18 mouse cellular contexts compared by ENCODE assay signal in the genomic region with DNA sequence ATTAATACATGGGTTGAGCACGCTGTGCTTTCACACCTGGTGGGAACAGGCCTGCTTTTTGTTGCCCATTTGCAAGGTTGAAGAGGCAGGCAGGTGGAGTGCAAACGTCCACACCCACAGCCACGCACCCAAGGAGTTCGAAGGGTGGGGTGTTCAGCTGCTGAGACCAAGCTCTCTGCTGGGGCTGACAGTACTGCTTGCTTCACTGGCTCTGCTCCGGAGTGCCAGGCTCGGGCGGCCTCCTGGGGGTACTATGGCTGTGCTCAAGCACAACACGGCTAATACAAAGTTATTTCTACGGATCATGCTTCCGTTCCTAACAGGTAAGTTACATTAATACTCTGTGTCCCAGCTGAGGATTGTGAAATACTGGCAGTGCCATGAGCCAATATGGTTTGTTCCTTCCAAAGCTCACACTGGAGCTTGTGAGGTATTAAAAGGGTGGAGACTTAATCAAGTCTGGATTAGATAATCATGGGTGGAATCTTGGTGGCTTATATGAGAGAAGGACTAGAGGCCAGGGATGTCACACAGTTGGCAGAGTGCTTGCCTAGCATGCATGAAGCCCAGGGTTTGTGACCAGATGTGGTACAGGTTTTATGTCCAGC.
DNase-seq lines count a peak whose midpoint lies in the region; ATAC-seq and TF ChIP-seq lines count a peak whose summit lies in the region.
"Had no signal": no experiment of that assay in that cellular context is flagged by ENCODE, and none has a peak within 500 bp of the region (broad histone marks: within the 10 kb centered on the region; RNA-seq: fewer than 3 reads in every experiment).

No protein-coding gene starts in this region.

- no peak for TF ChIP-seq EP300 in liver, postnatal 0 days (IDR thresholded peaks at IDR 0.05; ENCODE audit: low read depth)

- ATAC-seq in kidney, embryonic 14.5 days (ENCODE audit: low FRiP score, low TSS enrichment) = no peak
- ATAC-seq in kidney, embryonic 15.5 days (replicated peaks; ENCODE audit: low FRiP score) = peak; percentile 34; the same call in 1 of the 2 replicates
- ATAC-seq in liver, postnatal 0 days = peak; percentile 32; the same call in 1 of the 2 replicates
- ATAC-seq: inflammation-experienced regulatory T-cells, adult 6 months had no signal

- no peak overlapping the region for H3K4me2 ChIP-seq in kidney, embryonic 14.5 days (replicated peaks; ENCODE audit: low read depth, low read length)
- H3K4me2 ChIP-seq in kidney, embryonic 15.5 days = no peak overlapping the region
- no peak overlapping the region for H3K4me2 ChIP-seq in liver, postnatal 0 days (ENCODE audit: low read depth, low read length)
- H3K4me2 ChIP-seq: embryonic facial prominence, embryonic 13.5 days; hindbrain, embryonic 12.5 days; neural tube, embryonic 15.5 days had no signal

- H3K36me3 ChIP-seq in kidney, embryonic 14.5 days (ENCODE audit: control insufficient read depth, insufficient read depth, low read length) = no peaks in the 10 kb centered on the region
- H3K36me3 ChIP-seq in kidney, embryonic 15.5 days = no peaks in the 10 kb centered on the region
- no peaks in the 10 kb centered on the region; the same call in 1 of the 2 replicates for H3K36me3 ChIP-seq in liver, postnatal 0 days (replicated peaks; ENCODE audit: insufficient read depth, low read length)
- H3K36me3 ChIP-seq: embryonic facial prominence, embryonic 13.5 days; hindbrain, embryonic 12.5 days; neural tube, embryonic 15.5 days had no signal

- H3K27ac ChIP-seq in kidney, embryonic 14.5 days (ENCODE audit: low read depth, low read length) = no peak overlapping the region
- peak overlapping the region; percentile 41; the same call in 1 of the 2 replicates for H3K27ac ChIP-seq in kidney, embryonic 15.5 days
- H3K27ac ChIP-seq in liver, postnatal 0 days (ENCODE audit: low read depth) = peak overlapping the region; percentile 73
- H3K27ac ChIP-seq: embryonic facial prominence, embryonic 13.5 days; hindbrain, embryonic 12.5 days; neural tube, embryonic 15.5 days had no signal

- peak; percentile 20 for DNase-seq in kidney, adult 11 months
- peak; percentile 91 for DNase-seq in gonadal fat pad, adult 2 months (ENCODE audit: low read depth)
- DNase-seq in liver, postnatal 0 days = no peak
- DNase-seq in left cerebral cortex, postnatal 10 days (ENCODE audit: extremely low spot score in 1 of 2, low spot score in 2 of 2) = no peak
- DNase-seq in thymus, adult 18-20 months = no peak
- DNase-seq in adrenal gland, adult 2 months = no peak
- DNase-seq: adrenal gland, postnatal 36 days; cerebellum, adult 8-10 months; heart, postnatal 10 days; midbrain, embryonic 14.5 days; right cerebral cortex, postnatal 4 days had no signal

- TF ChIP-seq CTCF in liver, postnatal 0 days (IDR thresholded peaks at IDR 0.05; ENCODE audit: low read depth) = no peak

- WGBS in kidney, embryonic 14.5 days = 75% methylated on average over 10 of the region's 10 CpGs
- 74% methylated on average over 10 of the region's 10 CpGs for WGBS in kidney, embryonic 15.5 days
- 67% methylated on average over 10 of the region's 10 CpGs for WGBS in liver, postnatal 0 days (ENCODE audit: insufficient replicate concordance)

- no peak overlapping the region for H3K4me3 ChIP-seq in kidney, embryonic 14.5 days (ENCODE audit: low read length)
- no peak overlapping the region for H3K4me3 ChIP-seq in kidney, embryonic 15.5 days (replicated peaks)
- no peak overlapping the region for H3K4me3 ChIP-seq in liver, postnatal 0 days (ENCODE audit: low read depth, low read length)
- H3K4me3 ChIP-seq: embryonic facial prominence, embryonic 13.5 days; hindbrain, embryonic 12.5 days; myocyte; neural tube, embryonic 15.5 days had no signal

- H3K9ac ChIP-seq in kidney, embryonic 14.5 days (ENCODE audit: low read depth, low read length) = no peak overlapping the region
- H3K9ac ChIP-seq in kidney, embryonic 15.5 days = no peak overlapping the region
- no peak overlapping the region for H3K9ac ChIP-seq in liver, postnatal 0 days (replicated peaks)
- H3K9ac ChIP-seq: embryonic facial prominence, embryonic 13.5 days; hindbrain, embryonic 12.5 days; neural tube, embryonic 15.5 days had no signal

- H3K27me3 ChIP-seq in kidney, embryonic 14.5 days (ENCODE audit: control insufficient read depth, insufficient read depth, low read length) = no peaks in the 10 kb centered on the region
- no peaks in the 10 kb centered on the region for H3K27me3 ChIP-seq in kidney, embryonic 15.5 days
- no peaks in the 10 kb centered on the region for H3K27me3 ChIP-seq in liver, postnatal 0 days (ENCODE audit: insufficient read depth, low read length)
- H3K27me3 ChIP-seq: embryonic facial prominence, embryonic 13.5 days; hindbrain, embryonic 12.5 days; neural tube, embryonic 15.5 days had no signal

- intact Hi-C loops in left cerebral cortex, postnatal 10 days (cut with DNase I) = no loop called here

- no peaks in the 10 kb centered on the region for H3K4me1 ChIP-seq in kidney, embryonic 14.5 days (ENCODE audit: control insufficient read depth, insufficient read depth, low read length)
- peaks cover 13% of the 10 kb centered on the region; the same call in 1 of the 2 replicates for H3K4me1 ChIP-seq in kidney, embryonic 15.5 days
- peaks cover 18% of the 10 kb centered on the region; the same call in 1 of the 2 replicates for H3K4me1 ChIP-seq in liver, postnatal 0 days (ENCODE audit: insufficient read depth)
- H3K4me1 ChIP-seq: embryonic facial prominence, embryonic 13.5 days; hindbrain, embryonic 12.5 days; neural tube, embryonic 15.5 days had no signal

- H3K9me3 ChIP-seq in kidney, embryonic 14.5 days (ENCODE audit: control insufficient read depth, low read length) = no peaks in the 10 kb centered on the region
- no peaks in the 10 kb centered on the region for H3K9me3 ChIP-seq in kidney, embryonic 15.5 days (replicated peaks)
- H3K9me3 ChIP-seq in liver, postnatal 0 days (ENCODE audit: low read length) = peaks cover 4% of the 10 kb centered on the region; the same call in 1 of the 2 replicates
- H3K9me3 ChIP-seq: embryonic facial prominence, embryonic 13.5 days; hindbrain, embryonic 12.5 days had no signal

Comparison
In these comparisons a context has a peak if more than half of its experiments do, and no peak if none do; other contexts are left out.
1. DNase-seq: peak in kidney, adult 11 months (single experiment) and gonadal fat pad, adult 2 months (single experiment); none in liver, postnatal 0 days (single experiment), left cerebral cortex, postnatal 10 days (0 of 2), thymus, adult 18-20 months (0 of 2) and adrenal gland, adult 2 months (single experiment).